Mouse (Mus musculus) thymus, postnatal 10 days (tissue): ENCODE results near the gene Tspan18.

Experiments used
- DNase-seq, 2 experiments: peaks; one replicate each; pipeline ENCODE4 v3.0.0; 2021; ENCODE audit warnings: low spot score in 2 of 2

Tspan18 gene

GRCm38 (mm10) chr2:93219576-93219975 lies 114.7 kb downstream of the Tspan18 start:
- no peak for DNase-seq

- DNase-seq: no peak
Observed at GRCm38 (mm10) chr2:93218353-93218990, 115.8 kb downstream of the Tspan18 start.

DNA sequence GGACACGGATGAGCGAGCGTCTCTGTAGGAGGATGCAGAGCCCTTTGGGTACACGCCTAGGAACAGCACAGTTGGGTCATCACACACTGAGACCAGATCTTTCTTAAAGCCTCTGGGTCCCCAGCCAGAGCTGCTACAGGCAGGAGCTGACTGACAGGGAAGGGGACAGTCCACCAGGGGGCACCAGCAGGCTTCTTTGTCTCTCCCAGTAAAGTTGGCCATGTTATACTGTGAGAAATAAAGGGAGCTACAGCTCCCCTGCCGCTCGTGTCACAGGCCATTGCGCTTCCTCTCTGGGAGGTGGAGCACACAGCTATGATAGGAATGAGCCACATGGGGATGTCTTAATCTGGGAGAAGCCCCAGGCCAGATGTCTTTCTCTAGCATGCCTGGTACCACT lies 117.3 kb downstream of the Tspan18 start:
- DNase-seq: peak; percentile 67 to 90

DNA sequence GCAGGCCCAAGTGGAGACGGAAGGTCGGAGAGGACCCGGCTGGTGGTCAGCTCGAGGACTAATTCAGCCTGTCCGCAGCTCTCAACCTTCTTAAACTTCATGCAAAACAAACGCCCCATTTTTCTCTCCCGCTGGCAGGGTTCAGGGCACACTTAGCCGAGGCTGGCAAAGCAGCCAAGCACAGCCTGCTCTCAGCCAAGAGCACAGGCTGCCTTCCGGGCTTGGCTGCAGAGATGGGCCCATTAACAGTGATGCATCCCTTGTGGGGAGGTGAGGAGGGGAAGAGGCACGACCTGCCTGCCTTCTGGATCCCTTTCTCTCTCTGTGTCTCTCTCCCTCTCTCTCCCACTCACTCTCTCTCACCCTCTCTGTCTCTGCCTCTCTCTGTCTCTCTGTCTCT lies 118.5 kb downstream of the Tspan18 start:
- DNase-seq: no peak

DNA sequence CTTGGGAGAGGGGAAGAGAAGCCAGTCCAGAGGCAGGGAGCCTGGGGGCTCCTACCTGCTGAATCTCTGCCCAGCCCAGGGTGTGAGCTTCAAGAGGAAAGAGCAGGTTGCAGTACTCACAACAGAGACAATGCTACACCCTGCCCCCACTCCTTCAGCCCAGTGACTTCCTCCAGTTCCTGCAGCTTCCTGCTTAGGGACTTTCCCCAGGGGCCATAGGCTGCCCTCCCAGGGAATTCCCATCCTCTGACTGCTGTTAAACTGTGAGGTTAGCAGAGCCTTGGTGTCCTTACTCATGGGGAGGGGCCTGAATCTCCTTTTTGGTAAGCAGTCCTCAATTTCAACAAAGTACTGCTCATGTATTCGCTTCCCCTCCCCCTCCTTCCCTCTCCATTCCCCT lies 120.1 kb downstream of the Tspan18 start:
- peak in 1 of 2 experiments; percentile 13 for DNase-seq

GRCm38 (mm10) chr2:93212865-93213264 lies 121.4 kb downstream of the Tspan18 start:
- DNase-seq: no peak

GRCm38 (mm10) chr2:93212386-93212785 lies 121.9 kb downstream of the Tspan18 start:
- peak in 1 of 2 experiments; percentile 22 for DNase-seq

GRCm38 (mm10) chr2:93206126-93206525 lies 128.2 kb downstream of the Tspan18 start:
- DNase-seq: no peak

GRCm38 (mm10) chr2:93204571-93204970 lies 129.7 kb downstream of the Tspan18 start:
- peak; percentile 46 to 60 for DNase-seq

DNA sequence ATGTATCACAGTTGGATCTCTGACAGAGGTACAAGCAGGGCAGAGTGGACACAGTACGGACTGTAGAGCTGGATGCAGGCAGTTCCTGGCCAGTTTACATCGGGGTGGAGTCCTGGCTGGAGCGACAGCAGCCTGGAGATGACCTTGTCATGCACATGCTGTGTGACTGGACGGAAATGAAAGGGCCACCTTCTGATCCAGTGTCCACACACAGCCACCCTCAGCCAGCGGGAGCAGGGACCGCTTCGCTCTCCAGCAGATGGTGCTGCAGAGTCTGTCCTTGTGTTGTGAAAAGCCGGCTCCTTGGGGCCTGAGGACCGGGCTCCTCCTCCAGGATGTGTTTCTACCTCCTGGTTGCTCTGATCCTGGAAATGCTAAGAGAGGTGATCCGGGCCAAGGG lies 130.6 kb downstream of the Tspan18 start:
- DNase-seq: peak; percentile 48 to 72

GRCm38 (mm10) chr2:93202782-93203181 lies 131.5 kb downstream of the Tspan18 start:
- DNase-seq: no peak

DNA sequence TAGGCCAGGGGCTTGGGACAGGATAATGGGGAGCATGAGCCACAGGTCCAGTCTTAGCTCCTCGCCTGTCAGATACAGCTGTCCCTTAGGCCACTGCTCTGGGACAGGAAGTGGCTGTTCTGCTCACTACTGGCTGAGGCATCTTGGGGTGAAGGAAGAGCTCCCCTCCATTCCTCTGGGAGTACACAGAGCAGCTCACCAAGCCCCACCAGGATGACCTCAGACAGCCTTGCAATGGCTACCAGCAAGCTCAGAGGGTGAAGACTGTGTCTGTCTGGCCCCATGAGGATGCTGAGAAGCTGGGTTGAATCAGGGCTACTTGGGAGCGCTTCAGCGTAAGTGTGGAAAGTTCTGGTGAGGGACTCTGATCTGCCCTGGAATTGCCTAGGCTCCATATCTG lies 132.3 kb downstream of the Tspan18 start:
- no peak for DNase-seq

DNA sequence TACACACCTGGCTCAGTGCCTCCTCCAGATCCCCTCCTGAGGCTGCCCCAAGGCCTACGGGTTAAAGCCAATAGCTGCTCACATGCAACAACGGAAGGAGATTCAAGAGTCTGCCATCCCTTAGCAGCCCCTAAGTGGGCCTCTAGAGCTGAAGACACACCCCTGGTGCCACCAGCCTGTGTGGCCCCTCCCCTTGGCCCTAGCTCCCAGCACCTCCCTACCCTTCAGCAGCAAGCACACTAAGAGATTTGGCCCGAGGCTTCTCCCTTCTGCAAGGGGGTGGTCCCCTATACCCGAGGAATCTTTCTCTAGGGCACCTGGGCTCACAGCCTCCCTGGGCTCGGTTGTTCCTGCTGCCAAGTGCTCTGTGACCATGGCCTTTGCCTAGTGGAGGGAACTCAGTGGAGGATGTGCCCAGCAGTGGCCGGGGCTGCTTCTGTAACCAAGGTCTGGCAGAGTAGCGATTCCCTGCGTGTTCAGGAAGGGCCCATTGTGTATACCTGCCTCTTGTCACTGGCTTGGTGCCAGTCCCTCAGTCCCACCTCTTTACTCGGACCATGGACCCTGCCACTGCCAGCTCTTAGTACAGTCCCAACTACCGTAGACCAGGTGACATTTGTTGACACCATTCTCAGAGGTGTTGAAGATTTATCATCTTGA lies 133.5 kb downstream of the Tspan18 start:
- peak; percentile 46 to 59 for DNase-seq

DNA sequence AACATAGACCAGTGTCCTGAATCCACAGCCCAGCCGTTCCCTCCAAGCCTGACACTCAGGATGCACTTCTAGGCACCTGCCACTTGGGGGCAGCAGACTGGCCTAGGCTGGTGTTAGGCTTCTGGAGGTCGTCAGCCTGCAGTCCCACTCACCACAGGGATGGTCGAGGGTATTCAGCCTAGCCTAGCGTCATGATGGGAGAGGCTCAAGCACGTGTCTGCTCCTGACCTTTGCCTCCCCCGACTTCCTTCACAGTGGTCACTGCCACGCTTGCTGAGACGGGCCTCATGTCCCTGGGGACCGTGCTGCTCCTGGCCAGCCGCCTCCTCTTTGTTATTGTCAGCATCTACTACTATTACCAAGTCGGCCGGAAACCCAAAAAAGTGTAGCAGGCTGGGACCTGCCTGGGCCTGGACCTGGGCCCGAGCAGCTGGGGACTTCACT lies 134.8 kb downstream of the Tspan18 start:
- peak; percentile 58 to 71 for DNase-seq

GRCm38 (mm10) chr2:93198846-93199245 lies 135.5 kb downstream of the Tspan18 start:
- peak; percentile 94 to 99 for DNase-seq

DNA sequence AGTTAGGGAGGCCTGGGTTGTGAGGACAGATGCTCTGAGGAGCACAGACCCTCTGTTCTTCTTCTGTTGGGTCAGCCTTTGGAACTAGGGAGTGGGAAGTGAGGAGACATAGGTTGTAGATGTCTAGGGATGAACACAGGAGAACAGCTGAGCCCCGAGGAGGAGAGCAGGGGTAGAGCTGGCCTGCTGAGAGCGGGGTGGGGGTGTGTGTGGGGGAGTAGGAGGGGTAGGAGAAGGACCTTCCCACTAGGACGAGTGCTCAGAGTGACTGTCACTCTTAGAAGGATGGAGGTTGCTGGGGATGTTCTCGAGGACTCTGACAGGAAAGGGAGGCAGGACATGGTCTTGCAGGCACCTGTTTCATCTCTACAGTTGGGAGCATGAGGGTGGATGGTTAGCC lies 140.5 kb downstream of the Tspan18 start:
- DNase-seq: peak; percentile 29 to 40

GRCm38 (mm10) chr2:93192671-93193080 lies 141.6 kb downstream of the Tspan18 start:
- peak; percentile 93 to 96 for DNase-seq

DNA sequence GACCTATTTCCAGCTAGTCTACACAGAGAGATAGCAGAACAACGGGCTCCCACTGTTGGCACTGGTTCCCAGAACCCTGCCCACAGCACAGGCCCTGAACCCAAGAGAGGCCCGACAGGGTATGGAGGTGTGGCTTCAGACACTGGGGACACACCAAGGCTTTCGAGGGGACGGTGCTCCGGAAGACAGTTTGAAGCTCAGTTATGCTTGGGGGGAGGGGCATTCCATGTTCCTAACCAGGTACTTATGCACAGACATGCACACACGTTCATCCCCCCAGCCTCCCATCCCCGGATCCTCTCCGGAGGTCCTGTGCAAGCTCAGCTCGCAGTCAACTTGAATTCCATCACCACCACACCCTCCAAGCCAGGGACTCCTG lies 142.1 kb downstream of the Tspan18 start:
- peak; percentile 72 to 77 for DNase-seq

GRCm38 (mm10) chr2:93191488-93192181 lies 142.7 kb downstream of the Tspan18 start:
- peak; percentile 18 to 36 for DNase-seq

DNA sequence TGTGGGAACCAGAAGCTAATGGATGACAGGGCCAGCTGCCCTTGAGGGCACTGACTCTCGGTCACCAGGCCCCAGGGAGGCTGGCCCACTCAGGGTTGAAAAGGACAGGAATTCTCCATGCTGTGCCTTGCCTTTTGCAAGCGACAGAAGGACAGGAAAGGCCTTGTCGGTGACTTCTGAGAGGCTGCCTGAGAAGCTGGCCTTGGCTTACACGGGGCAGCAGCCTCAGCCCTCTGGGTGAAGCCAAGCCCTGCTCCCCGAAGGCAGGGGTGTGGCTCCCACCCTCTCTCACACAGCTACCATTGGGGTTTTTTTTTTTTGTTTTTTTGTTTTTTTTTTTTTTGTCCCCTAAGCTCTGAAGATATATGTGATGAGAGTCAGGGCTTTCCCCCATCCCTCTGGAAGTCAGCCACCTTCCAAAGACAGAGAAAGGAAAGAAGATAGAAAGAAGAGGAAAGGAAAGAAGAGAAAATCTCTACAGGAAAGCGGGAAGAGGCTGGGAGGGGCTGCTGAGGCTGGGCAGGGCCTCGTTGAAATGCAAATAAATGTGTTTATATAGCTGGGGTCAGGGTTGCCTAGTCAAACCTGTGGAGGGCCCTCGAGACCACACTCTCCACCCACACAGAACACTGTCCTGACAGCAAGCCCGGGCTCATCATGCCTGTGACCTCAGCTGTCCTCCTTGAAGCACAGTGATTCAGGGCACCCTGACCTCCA lies 143.4 kb downstream of the Tspan18 start:
- peak; percentile 33 to 44 for DNase-seq

GRCm38 (mm10) chr2:93188761-93189458 lies 145.4 kb downstream of the Tspan18 start:
- peak; percentile 60 to 63 for DNase-seq
